Mouse (Mus musculus): Measurements from ENCODE around the gene Gpr25. TPM values are rescaled to one million over a fixed set of nuclear protein-coding genes. Genes with fewer than 3 reads are reported as not detected.

Gpr25 gene
- polyA plus RNA-seq, 1 experiment from 2014 or later = 0.24 TPM

DNA sequence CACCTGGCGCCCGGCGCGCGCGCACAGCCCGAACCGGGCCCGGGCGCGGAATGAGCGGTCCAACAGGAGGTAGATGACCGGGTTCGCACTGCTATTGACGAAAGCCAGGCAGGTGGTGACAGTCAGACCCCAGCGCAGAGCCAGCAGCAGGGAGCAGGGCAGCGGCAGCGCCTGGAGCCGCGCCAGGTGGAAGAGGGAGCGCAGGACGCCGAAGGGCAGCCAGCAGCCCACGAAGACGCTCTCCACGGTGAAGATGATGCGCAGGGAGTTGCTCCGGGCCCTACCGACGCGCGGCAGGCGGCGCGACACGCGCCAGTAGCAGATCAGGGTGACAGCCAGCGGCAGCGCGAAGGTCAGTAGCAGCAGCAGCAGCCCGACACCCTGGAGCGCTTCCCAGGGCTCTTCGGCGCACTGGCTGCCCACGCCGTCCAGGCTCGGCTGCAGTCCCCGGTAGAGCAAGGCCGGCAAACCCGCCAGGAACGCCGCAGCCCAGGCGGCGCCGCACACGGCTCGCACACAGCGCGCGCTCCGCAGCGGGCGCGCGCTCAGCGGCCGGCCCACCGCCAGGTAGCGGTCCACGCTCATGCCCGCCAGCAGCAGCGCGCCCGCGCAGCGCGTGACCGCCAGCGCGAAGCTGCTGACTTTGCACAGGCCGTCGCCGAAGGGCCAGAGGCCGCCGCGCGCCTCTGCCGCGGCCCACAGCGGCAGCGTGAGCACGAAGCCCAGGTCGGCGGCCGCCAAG lies 609 bp downstream of the Gpr25 start:
- ATAC-seq (peak; percentile 82), DNase-seq (ENCODE audit: low spot score) (peak; percentile 80)
- Histone ChIP-seq H3K9ac (ENCODE audit: low read length) (peak overlapping the region; percentile 69), H3K36me3 (ENCODE audit: control insufficient read depth, insufficient read depth, low read length) (no peaks in the 10 kb centered on the region), H3K9me3 (replicated peaks; ENCODE audit: control insufficient read depth, low read length) (no peaks in the 10 kb centered on the region), H3K4me3 (ENCODE audit: low read depth, low read length) (peak overlapping the region; percentile 51), H3K4me2 (ENCODE audit: low read length) (peak overlapping the region; percentile 89), H3K27me3 (replicated peaks; ENCODE audit: control insufficient read depth, insufficient read depth, low read length) (peaks cover 37% of the 10 kb centered on the region), H3K4me1 (ENCODE audit: control insufficient read depth, insufficient read depth, low read length) (peaks cover 7% of the 10 kb centered on the region), H3K27ac (ENCODE audit: low read depth, low read length) (no peak overlapping the region)
- WGBS = under 1% methylated on average over 85 of the region's 95 CpGs

DNA sequence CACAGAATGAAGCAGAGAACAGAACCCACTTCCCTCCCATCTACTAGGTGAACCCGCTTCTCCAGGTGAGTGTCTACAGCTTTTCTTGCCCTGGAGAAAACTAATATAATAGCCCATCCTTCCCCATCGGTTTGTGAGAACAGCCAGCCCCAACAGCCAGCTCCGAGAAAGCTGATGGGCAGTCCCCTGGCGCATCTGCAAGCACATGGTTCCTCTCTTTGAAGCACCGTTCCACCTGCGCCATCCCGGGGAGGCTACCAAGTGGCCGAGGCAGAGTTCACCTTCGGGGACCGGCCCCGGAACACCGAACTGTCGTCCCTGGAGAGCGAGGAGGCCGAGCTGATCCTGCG lies 1.2 kb downstream of the Gpr25 start:
- H3K27me3 ChIP-seq (replicated peaks; ENCODE audit: control insufficient read depth, insufficient read depth, low read length) = peaks cover 37% of the 10 kb centered on the region
- ATAC-seq (no peak), DNase-seq (ENCODE audit: low spot score) (no peak)

GRCm38 (mm10) chr1:136258495-136258894 lies 2.2 kb downstream of the Gpr25 start:
- Histone ChIP-seq H3K27me3 (replicated peaks; ENCODE audit: control insufficient read depth, insufficient read depth, low read length) (peaks cover 37% of the 10 kb centered on the region), H3K4me1 (ENCODE audit: control insufficient read depth, insufficient read depth, low read length) (peaks cover 7% of the 10 kb centered on the region)
- 79% methylated on average over 9 of the region's 9 CpGs for WGBS

More for the DNA sequence above, 1.2 kb downstream of the Gpr25 start:
- Histone ChIP-seq H3K4me3 (ENCODE audit: low read depth, low read length) (peak overlapping the region; percentile 51), H3K4me2 (ENCODE audit: low read length) (peak overlapping the region; percentile 89), H3K9ac (ENCODE audit: low read length) (peak overlapping the region; percentile 69), H3K4me1 (ENCODE audit: control insufficient read depth, insufficient read depth, low read length) (peaks cover 7% of the 10 kb centered on the region), H3K9me3 (replicated peaks; ENCODE audit: control insufficient read depth, low read length) (no peaks in the 10 kb centered on the region), H3K36me3 (ENCODE audit: control insufficient read depth, insufficient read depth, low read length) (no peaks in the 10 kb centered on the region), H3K27ac (ENCODE audit: low read depth, low read length) (no peak overlapping the region)
- WGBS = 3% methylated on average over 16 of the region's 16 CpGs

DNA sequence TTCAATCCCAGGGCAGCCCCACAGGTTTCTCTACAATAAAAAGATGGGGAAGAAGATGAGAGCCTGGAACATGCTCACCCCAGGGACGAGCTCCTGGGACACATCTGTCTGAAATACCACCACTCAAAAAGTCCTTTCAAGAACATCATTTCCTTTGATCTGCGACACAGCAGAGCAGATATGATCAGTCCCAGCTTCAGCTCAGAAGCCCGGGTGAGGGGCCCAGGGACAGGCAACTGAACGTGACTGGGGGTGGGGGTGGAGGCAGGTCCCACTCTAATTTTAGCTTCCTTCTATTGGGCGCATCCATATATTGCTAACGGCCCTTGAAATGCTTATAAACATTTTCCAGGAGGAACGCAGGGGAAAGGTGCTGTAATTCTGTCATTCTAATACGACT lies 5.0 kb downstream of the Gpr25 start:
- ATAC-seq (no peak), DNase-seq (ENCODE audit: low spot score) (no peak)
- peaks cover 24% of the 10 kb centered on the region for H3K27me3 ChIP-seq (replicated peaks; ENCODE audit: control insufficient read depth, insufficient read depth, low read length)
- H3K9ac ChIP-seq (ENCODE audit: low read length) = no peak overlapping the region
- H3K36me3 ChIP-seq (ENCODE audit: control insufficient read depth, insufficient read depth, low read length) = no peaks in the 10 kb centered on the region
- H3K4me3 ChIP-seq (ENCODE audit: low read depth, low read length) = no peak overlapping the region
- no peak overlapping the region for H3K4me2 ChIP-seq (ENCODE audit: low read length)
- no peaks in the 10 kb centered on the region for H3K9me3 ChIP-seq (replicated peaks; ENCODE audit: control insufficient read depth, low read length)
- H3K27ac ChIP-seq (ENCODE audit: low read depth, low read length) = no peak overlapping the region
- peaks cover 5% of the 10 kb centered on the region for H3K4me1 ChIP-seq (ENCODE audit: control insufficient read depth, insufficient read depth, low read length)
- 57% methylated on average over 8 of the region's 8 CpGs for WGBS

More at GRCm38 (mm10) chr1:136258495-136258894, 2.2 kb downstream of the Gpr25 start:
- no peaks in the 10 kb centered on the region for H3K9me3 ChIP-seq (replicated peaks; ENCODE audit: control insufficient read depth, low read length)
- ATAC-seq (no peak), DNase-seq (ENCODE audit: low spot score) (no peak)
- H3K9ac ChIP-seq (ENCODE audit: low read length) = no peak overlapping the region
- no peak overlapping the region for H3K27ac ChIP-seq (ENCODE audit: low read depth, low read length)
- H3K4me3 ChIP-seq (ENCODE audit: low read depth, low read length) = no peak overlapping the region
- H3K4me2 ChIP-seq (ENCODE audit: low read length) = no peak overlapping the region
- H3K36me3 ChIP-seq (ENCODE audit: control insufficient read depth, insufficient read depth, low read length) = no peaks in the 10 kb centered on the region

- DNase-seq (ENCODE audit: low spot score) = no peak
- no peaks in the 10 kb centered on the region for H3K36me3 ChIP-seq (ENCODE audit: control insufficient read depth, insufficient read depth, low read length)
- H3K27ac ChIP-seq (ENCODE audit: low read depth, low read length) = no peak overlapping the region
- no peaks in the 10 kb centered on the region for H3K9me3 ChIP-seq (replicated peaks; ENCODE audit: control insufficient read depth, low read length)
- ATAC-seq = no peak
- WGBS = 40% methylated on average over 6 of the region's 6 CpGs
- H3K4me2 ChIP-seq (ENCODE audit: low read length) = no peak overlapping the region
- peaks cover 4% of the 10 kb centered on the region for H3K4me1 ChIP-seq (ENCODE audit: control insufficient read depth, insufficient read depth, low read length)
- peaks cover 19% of the 10 kb centered on the region for H3K27me3 ChIP-seq (replicated peaks; ENCODE audit: control insufficient read depth, insufficient read depth, low read length)
- H3K4me3 ChIP-seq (ENCODE audit: low read depth, low read length) = no peak overlapping the region
- H3K9ac ChIP-seq (ENCODE audit: low read length) = no peak overlapping the region
These were observed 5.5 kb downstream of the Gpr25 start for GRCm38 (mm10) chr1:136255174-136255573.

DNA sequence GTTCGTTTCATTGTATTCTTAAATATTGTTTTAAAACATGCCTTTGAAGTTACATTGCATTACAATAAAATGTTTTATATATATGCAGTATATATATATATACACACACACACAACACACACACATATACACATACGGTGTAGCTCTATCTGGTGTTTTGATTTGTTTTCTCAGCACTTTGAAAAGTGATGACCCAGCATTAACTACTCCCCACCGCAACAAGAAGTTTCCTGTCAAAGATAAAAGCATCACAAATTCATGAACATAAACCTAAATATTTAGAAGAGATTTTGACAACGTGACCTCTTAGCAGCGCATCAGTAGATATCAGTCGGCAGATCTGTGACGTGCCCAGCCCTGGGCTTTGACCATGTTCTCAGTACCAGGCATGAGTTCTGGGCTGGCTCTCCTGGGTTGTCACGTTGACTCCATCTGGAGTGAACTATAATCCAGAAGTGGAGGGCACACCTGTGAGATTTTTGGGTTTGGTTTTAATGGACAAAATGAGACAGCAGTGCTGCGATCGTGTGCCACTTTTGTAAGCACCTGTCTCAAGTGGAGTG lies 6.1 kb downstream of the Gpr25 start:
- DNase-seq (ENCODE audit: low spot score) (no peak), ATAC-seq (no peak)
- Histone ChIP-seq H3K4me2 (ENCODE audit: low read length) (no peak overlapping the region), H3K36me3 (ENCODE audit: control insufficient read depth, insufficient read depth, low read length) (no peaks in the 10 kb centered on the region), H3K9me3 (replicated peaks; ENCODE audit: control insufficient read depth, low read length) (no peaks in the 10 kb centered on the region), H3K4me1 (ENCODE audit: control insufficient read depth, insufficient read depth, low read length) (peaks cover 1% of the 10 kb centered on the region), H3K27me3 (replicated peaks; ENCODE audit: control insufficient read depth, insufficient read depth, low read length) (peaks cover 14% of the 10 kb centered on the region), H3K9ac (ENCODE audit: low read length) (no peak overlapping the region), H3K4me3 (ENCODE audit: low read depth, low read length) (no peak overlapping the region), H3K27ac (ENCODE audit: low read depth, low read length) (no peak overlapping the region)
- WGBS = 86% methylated on average over 10 of the region's 10 CpGs

DNA sequence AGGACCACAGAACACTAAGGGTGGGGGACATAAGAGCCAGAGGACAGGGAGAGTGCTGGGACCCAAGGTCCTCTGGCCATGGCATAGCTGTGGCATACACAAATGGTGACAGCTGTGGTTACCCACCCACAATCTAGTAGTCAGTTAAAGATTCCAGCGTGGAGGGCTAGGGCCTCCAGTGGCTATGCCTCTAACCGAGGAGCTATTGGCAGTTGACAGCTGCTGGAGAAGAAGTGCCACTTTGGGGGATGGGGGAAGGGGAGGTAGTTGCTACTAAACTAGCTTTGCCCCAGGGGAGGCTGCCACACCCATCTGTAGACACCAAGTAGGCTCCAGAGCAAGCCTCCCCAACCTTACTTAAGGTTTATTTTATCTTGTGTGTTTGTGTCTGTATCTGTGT lies 7.2 kb downstream of the Gpr25 start:
- no peaks in the 10 kb centered on the region for H3K36me3 ChIP-seq (ENCODE audit: control insufficient read depth, insufficient read depth, low read length)
- 35% methylated on average over 2 of the region's 2 CpGs for WGBS
- DNase-seq (ENCODE audit: low spot score) (no peak), ATAC-seq (no peak)
- no peak overlapping the region for H3K27ac ChIP-seq (ENCODE audit: low read depth, low read length)
- no peak overlapping the region for H3K9ac ChIP-seq (ENCODE audit: low read length)
- no peaks in the 10 kb centered on the region for H3K4me1 ChIP-seq (ENCODE audit: control insufficient read depth, insufficient read depth, low read length)
- no peak overlapping the region for H3K4me2 ChIP-seq (ENCODE audit: low read length)
- H3K4me3 ChIP-seq (ENCODE audit: low read depth, low read length) = no peak overlapping the region
- H3K9me3 ChIP-seq (replicated peaks; ENCODE audit: control insufficient read depth, low read length) = no peaks in the 10 kb centered on the region
- H3K27me3 ChIP-seq (replicated peaks; ENCODE audit: control insufficient read depth, insufficient read depth, low read length) = peaks cover 6% of the 10 kb centered on the region

- Histone ChIP-seq H3K4me1 (ENCODE audit: control insufficient read depth, insufficient read depth, low read length) (no peaks in the 10 kb centered on the region), H3K36me3 (ENCODE audit: control insufficient read depth, insufficient read depth, low read length) (no peaks in the 10 kb centered on the region), H3K4me2 (ENCODE audit: low read length) (no peak overlapping the region), H3K9ac (ENCODE audit: low read length) (no peak overlapping the region), H3K4me3 (ENCODE audit: low read depth, low read length) (no peak overlapping the region), H3K9me3 (replicated peaks; ENCODE audit: control insufficient read depth, low read length) (no peaks in the 10 kb centered on the region), H3K27ac (ENCODE audit: low read depth, low read length) (no peak overlapping the region), H3K27me3 (replicated peaks; ENCODE audit: control insufficient read depth, insufficient read depth, low read length) (no peaks in the 10 kb centered on the region)
- no peak for ATAC-seq
- WGBS = 63% methylated on average over 5 of the region's 5 CpGs
- no peak for DNase-seq (ENCODE audit: low spot score)
These were observed 11.0 kb downstream of the Gpr25 start for GRCm38 (mm10) chr1:136249662-136250061.

GRCm38 (mm10) chr1:136247393-136247792 lies 13.3 kb downstream of the Gpr25 start:
- DNase-seq (ENCODE audit: low spot score) (no peak), ATAC-seq (no peak)
- Histone ChIP-seq H3K27me3 (replicated peaks; ENCODE audit: control insufficient read depth, insufficient read depth, low read length) (no peaks in the 10 kb centered on the region), H3K4me1 (ENCODE audit: control insufficient read depth, insufficient read depth, low read length) (no peaks in the 10 kb centered on the region), H3K9me3 (replicated peaks; ENCODE audit: control insufficient read depth, low read length) (no peaks in the 10 kb centered on the region), H3K4me2 (ENCODE audit: low read length) (no peak overlapping the region), H3K4me3 (ENCODE audit: low read depth, low read length) (no peak overlapping the region), H3K27ac (ENCODE audit: low read depth, low read length) (no peak overlapping the region), H3K9ac (ENCODE audit: low read length) (no peak overlapping the region), H3K36me3 (ENCODE audit: control insufficient read depth, insufficient read depth, low read length) (no peaks in the 10 kb centered on the region)
- 93% methylated on average over 5 of the region's 5 CpGs for WGBS
